Mouse (Mus musculus) hindbrain, postnatal 0 days (tissue): ENCODE measurements around the gene Aox1. TPM values are rescaled to one million over a fixed set of nuclear protein-coding genes. Genes with fewer than 3 reads are reported as not detected.
"Not testable (repeated sequence)": the region's sequence is repeated elsewhere in the genome, so short reads cannot be mapped to it uniquely, and the experiment has no call there.

Source experiments
- ATAC-seq: fragments of 200-750 bp; cut with Nextera tagmentation; 2 replicates; pipeline ENCODE4 v1.8.0; 2017; ENCODE audit warnings: mild to moderate bottlenecking, moderate TSS enrichment, moderate library complexity
- DNase-seq: peaks from one replicate; pipeline ENCODE4 v3.0.0-alpha.2; 2015; ENCODE audit warnings: low spot score
- H3K27ac ChIP-seq: fragments of 300-500 bp; sonication (generic); 2 replicates; pipeline ENCODE4 v1.5.1; 2014; ENCODE audit warnings: mild to moderate bottlenecking
- H3K27me3 ChIP-seq: fragments of 300-500 bp; sonication (generic); 2 replicates; pipeline ENCODE4 v1.6.1; 2014; ENCODE audit warnings: low read length, mixed read lengths; ENCODE audit not compliant: insufficient read depth
- H3K36me3 ChIP-seq: fragments of 300-500 bp; sonication (generic); 2 replicates; pipeline ENCODE4 v1.6.1; 2014; ENCODE audit warnings: low read length, mixed read lengths; ENCODE audit not compliant: insufficient read depth
- H3K4me1 ChIP-seq: fragments of 300-500 bp; sonication (generic); 2 replicates; pipeline ENCODE4 v1.6.1; 2014; ENCODE audit warnings: antibody characterized with exemption, low read length, mixed read lengths; ENCODE audit not compliant: insufficient read depth
- H3K4me2 ChIP-seq: fragments of 300-500 bp; sonication (generic); 2 replicates; pipeline ENCODE4 v1.6.1; 2014; ENCODE audit warnings: low read depth, mild to moderate bottlenecking, low read length, moderate library complexity, mixed read lengths
- H3K4me3 ChIP-seq: fragments of 300-500 bp; sonication (generic); 2 replicates; pipeline ENCODE4 v1.5.1; 2014; ENCODE audit warnings: low read length
- H3K9ac ChIP-seq: fragments of 300-500 bp; sonication (generic); replicated peaks from 2 replicates; pipeline ENCODE4 v1.6.1; 2014; ENCODE audit warnings: mild to moderate bottlenecking, low read length, moderate library complexity, mixed read lengths
- H3K9me3 ChIP-seq: fragments of 300-500 bp; sonication (generic); 2 replicates; pipeline ENCODE4 v1.6.1; 2016; ENCODE audit warnings: low read length, mixed read lengths
- CTCF ChIP-seq: IDR thresholded peaks from 2 replicates; pipeline ENCODE4 v1.5.1; 2016; ENCODE audit warnings: antibody characterized with exemption, control low read depth, low read depth
- WGBS: fragments of 180-500 bp; shearing (Covaris S2); extraction: QIAGEN DNeasy Blood & Tissue Kit; methylation state at CpG from one replicate; pipeline ENCODE4 v1.1.7; 2014; 5-methylcytosine and 5-hydroxymethylcytosine counted together
- polyA plus RNA-seq: library from polyadenylated mRNA; unstranded; fragments of >200 nt; fragmentation: Nextera tagmentation; extraction: Ambion mirVana; gene quantifications from 2 replicates; pipeline ENCODE4 v1.2.1, GENCODE M21; 2015
- total RNA-seq: library from RNA; depleted of rRNA; stranded (reverse); fragments of >200 nt; gene quantifications from 2 replicates; pipeline ENCODE4 v1.2.3, GENCODE M21; 2014

The Aox1 gene
- total and polyA plus RNA-seq, 2 experiments from 2014 or later, result 0.41 to 0.89 TPM

- no peak for ATAC-seq
- 97% methylated on average over 7 of the region's 7 CpGs for WGBS
Measured at GRCm38 (mm10) chr1:58018856-58019255, 10.9 kb upstream of the Aox1 start, which contains the start of gene Kctd18. TSS of gene Kctd18 (minus strand) at chr1:58018956.

DNA sequence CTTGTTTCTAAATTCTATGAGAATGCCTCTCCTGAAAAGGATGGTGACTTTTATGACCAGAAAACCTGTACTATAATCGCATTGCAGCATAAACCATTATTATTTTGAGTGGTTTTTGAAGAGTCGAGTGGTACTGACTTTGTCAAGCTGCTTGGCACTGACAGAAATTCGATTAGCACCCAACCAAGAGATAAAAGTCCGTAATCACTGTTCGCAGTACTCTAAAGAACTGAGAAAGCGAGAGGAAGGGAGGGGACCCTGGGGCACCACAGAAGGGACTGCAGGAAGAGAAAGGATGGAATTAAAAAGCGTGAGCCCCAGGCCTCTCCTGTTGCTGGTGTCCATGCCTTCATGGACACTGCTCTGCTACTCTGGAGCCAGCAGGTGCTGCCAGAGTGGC lies 2.0 kb upstream of the Aox1 start:
- no peaks in the 10 kb centered on the region for H3K9me3 ChIP-seq
- ATAC-seq (no peak), DNase-seq (no peak)
- H3K4me2 ChIP-seq, result no peak overlapping the region
- H3K27me3 ChIP-seq, result no peaks in the 10 kb centered on the region
- no peak overlapping the region for H3K9ac ChIP-seq
- 87% methylated on average over 7 of the region's 7 CpGs for WGBS
- no peak overlapping the region for H3K4me3 ChIP-seq
- H3K27ac ChIP-seq, result no peak overlapping the region
- no peak for TF ChIP-seq CTCF
- H3K36me3 ChIP-seq, result no peaks in the 10 kb centered on the region
- no peaks in the 10 kb centered on the region for H3K4me1 ChIP-seq

More at GRCm38 (mm10) chr1:58018856-58019255, 10.9 kb upstream of the Aox1 start, which contains the start of gene Kctd18:
- Histone ChIP-seq H3K4me2 (no peak within 1 kb of the TSS), H3K9ac (no peak within 1 kb of the TSS), H3K27me3 (no peaks in the 10 kb centered on the region), H3K4me1 (no peaks in the 10 kb centered on the region), H3K4me3 (no peak within 1 kb of the TSS), H3K9me3 (no peaks in the 10 kb centered on the region), H3K36me3 (no peaks in the 10 kb centered on the region; the same call in 1 of the 2 replicates), H3K27ac (no peak within 1 kb of the TSS)
- no peak for TF ChIP-seq CTCF
- no peak for DNase-seq

DNA sequence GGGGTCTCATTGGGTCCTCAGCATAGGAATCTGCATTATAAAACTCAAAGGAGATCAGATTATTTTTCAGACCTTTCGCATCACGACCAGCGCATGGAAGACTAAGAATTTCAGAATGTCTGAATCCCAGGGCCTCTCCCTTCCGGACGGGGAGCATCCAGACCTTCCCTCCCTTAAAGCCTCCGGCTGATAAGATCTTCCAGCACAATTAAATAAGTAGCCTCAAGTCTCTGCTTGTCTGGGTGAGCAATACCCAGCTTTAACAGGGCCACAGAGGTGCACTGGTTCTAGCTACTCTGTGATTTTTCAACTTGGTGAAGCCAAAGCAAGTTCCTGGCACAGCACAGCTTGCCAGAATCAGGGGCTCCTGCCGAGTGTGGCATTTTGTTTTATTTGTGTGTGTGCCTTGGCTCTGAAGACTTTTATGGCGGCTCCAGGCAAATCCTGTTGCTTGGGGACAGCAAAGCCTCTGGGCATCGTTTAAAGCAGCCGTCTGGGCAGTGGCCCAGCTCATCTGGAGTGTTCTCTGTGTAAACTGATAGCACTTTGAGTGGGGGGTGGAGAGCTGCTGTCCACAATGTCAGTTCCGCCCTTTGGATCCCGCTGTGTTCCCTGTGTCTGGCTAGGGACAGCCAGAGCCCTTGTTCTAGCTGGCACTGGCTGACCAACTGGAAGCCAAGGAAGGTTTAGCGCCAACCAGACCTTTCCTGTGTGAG lies 583 bp downstream of the Aox1 start:
- no peaks in the 10 kb centered on the region for H3K36me3 ChIP-seq
- H3K4me3 ChIP-seq, result 0 out of 2 replicates have a peak overlapping the region, but pooled peaks have one; percentile 8
- DNase-seq (peak; percentile 83), ATAC-seq (peak; percentile 88)
- no peaks in the 10 kb centered on the region for H3K27me3 ChIP-seq
- no peaks in the 10 kb centered on the region for H3K4me1 ChIP-seq
- H3K27ac ChIP-seq, result peak overlapping the region; percentile 62; the same call in 1 of the 2 replicates
- no peaks in the 10 kb centered on the region for H3K9me3 ChIP-seq
- no peak overlapping the region for H3K9ac ChIP-seq
- no peak for TF ChIP-seq CTCF
- peak overlapping the region; percentile 47 for H3K4me2 ChIP-seq
- 29% methylated on average over 13 of the region's 13 CpGs for WGBS

DNA sequence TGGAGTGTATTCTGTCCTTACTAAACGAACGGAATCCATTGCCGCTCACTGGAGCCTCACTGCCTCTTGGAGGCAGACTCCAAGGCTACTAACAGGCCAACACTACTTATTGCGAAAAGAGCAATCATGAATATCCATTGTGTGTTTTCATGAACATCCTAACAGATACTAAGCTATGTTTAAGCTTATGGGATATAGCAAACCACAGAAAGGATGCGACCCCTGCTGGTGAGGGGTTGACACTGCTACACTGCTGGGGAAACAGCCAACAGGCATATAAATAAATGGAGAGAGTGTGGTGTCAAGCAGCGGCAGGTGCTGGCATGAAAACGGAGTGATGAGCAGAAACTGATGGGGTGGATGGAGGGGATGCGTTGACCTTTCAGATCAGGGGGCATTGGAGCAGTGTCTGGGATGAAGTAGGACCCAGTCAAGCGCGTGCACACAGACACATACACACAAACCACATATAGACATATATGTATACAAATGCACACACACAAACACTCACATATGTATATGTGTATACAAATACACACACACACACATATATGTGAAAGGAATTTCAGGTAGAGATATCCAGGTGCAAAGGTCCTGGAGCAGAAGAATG lies 1.5 kb downstream of the Aox1 start:
- DNase-seq (peak; percentile 79), ATAC-seq (peak; percentile 36; the same call in 1 of the 2 replicates)
- H3K36me3 ChIP-seq, result no peaks in the 10 kb centered on the region
- peak overlapping the region; percentile 62; the same call in 1 of the 2 replicates for H3K27ac ChIP-seq
- no peak overlapping the region for H3K9ac ChIP-seq
- TF ChIP-seq CTCF, result peak; percentile 90
- H3K9me3 ChIP-seq, result no peaks in the 10 kb centered on the region
- no peaks in the 10 kb centered on the region for H3K4me1 ChIP-seq
- no peaks in the 10 kb centered on the region for H3K27me3 ChIP-seq
- H3K4me3 ChIP-seq, result no peak overlapping the region
- 61% methylated on average over 10 of the region's 10 CpGs for WGBS
- no peak overlapping the region for H3K4me2 ChIP-seq

GRCm38 (mm10) chr1:58037306-58037705 lies 7.6 kb downstream of the Aox1 start:
- H3K36me3 ChIP-seq, DNase-seq, H3K27me3 ChIP-seq, ATAC-seq, H3K27ac ChIP-seq, H3K4me2 ChIP-seq, H3K4me3 ChIP-seq, H3K9me3 ChIP-seq, H3K4me1 ChIP-seq, H3K9ac ChIP-seq: not testable (repeated sequence)
- 95% methylated on average over 9 of the region's 9 CpGs for WGBS

GRCm38 (mm10) chr1:58045076-58045475 lies 15.3 kb downstream of the Aox1 start:
- Histone ChIP-seq H3K27ac (no peak overlapping the region), H3K27me3 (no peaks in the 10 kb centered on the region), H3K9me3 (no peaks in the 10 kb centered on the region), H3K36me3 (no peaks in the 10 kb centered on the region), H3K9ac (no peak overlapping the region), H3K4me2 (no peak overlapping the region), H3K4me1 (peaks cover 4% of the 10 kb centered on the region; the same call in 1 of the 2 replicates), H3K4me3 (no peak overlapping the region)
- no peak for ATAC-seq
- no peak for TF ChIP-seq CTCF
- 75% methylated on average over 3 of the region's 3 CpGs for WGBS
- DNase-seq, result no peak
